Mouse (Mus musculus) T-helper 17 cell (primary cell): Measurements from ENCODE around the gene Asdurf.
"Not testable (repeated sequence)": the region's sequence is repeated elsewhere in the genome, so short reads cannot be mapped to it uniquely, and the experiment has no call there.

Experiments used
- in situ Hi-C, 2 experiments: fragments of 300-600 bp; cut with MboI, MseI; formaldehyde crosslinking; loops; 1 replicate in 1 of 2; 2 replicates in 1 of 2; pipeline ENCODE4 v1.15.1; 2025; ENCODE audit warnings: high pct_unique_total_duplicates in 2 of 2

Gene Asdurf

GRCm38 (mm10) chr1:53352327-53353261 is at the start of gene Asdurf, which contains the start of the genes Gm28551 and Asnsd1:
Gene Asdurf (minus strand): TSS chr1:53352619.
Gene Gm28551 (minus strand): TSS chr1:53352667.
Gene Asnsd1 (minus strand): TSS chr1:53352752.
- in situ Hi-C loops: loop anchor here in 1 of 2 experiments (5.0 kb wide), 1 partner anchor 60 kb away; no protein-coding TSS in a partner anchor

DNA sequence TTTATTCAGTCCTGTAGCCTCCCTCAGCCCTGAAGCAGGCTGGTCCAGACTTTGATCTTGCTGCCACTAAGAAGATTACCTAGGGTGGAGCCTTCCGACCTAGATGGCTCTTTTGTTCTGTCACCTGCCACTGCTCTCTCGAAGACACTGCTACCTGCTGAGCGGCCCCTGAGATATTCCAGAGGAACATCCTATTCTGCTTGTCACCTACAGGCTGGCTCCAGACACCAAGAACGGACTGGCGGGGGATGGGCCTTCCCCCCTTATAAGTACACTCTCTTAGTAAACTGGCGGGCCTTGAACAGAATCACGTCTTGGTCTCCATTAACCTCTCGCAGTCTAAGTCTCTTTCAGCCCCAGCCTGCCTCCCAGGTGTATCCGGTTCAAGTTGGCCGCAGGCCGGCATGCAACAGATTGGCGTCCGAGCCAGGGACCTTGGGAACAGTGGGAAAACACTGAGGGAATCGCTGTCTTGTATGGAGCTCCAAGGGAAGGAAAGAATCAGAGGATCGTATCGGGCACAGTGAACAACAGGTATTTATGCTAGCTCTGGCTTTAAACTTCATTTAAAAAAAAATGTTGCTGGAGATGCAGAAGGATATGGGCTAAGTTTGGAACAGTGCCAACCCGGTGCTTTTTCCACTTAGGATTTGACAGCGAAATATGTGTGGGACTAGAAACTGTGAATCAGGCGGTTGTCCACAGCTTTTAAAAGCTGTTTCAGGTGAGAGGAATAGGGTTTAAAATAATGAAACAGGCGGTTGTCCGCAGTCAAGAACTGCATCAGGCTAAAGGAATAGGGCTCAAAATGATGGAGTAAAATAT is 41.7 kb upstream of the Asdurf start:
- in situ Hi-C loops: not testable (repeated sequence)

DNA sequence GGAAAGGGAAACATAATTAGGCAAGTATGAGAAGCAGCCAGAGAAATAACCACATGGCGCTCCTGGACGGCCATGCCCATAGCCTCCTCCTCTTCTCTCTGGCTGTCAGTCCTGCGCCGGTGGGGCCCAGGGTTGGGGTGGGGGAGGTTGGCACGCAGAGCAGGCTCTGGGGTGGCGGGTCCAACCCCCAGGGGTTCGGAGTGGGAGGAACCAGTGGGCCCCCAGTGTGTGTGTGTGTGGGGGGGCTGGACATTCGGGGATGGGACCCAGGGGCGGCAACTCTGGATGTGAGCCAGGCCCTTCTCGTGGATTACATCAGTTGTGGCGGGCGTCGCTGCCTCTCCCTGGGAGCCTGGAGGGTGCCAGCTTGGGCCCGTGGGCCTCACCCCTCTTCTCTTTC is 36.3 kb upstream of the Asdurf start:
- in situ Hi-C loops: no loop called here

- in situ Hi-C loops: no loop called here
Measured at GRCm38 (mm10) chr1:53384085-53384688, 31.8 kb upstream of the Asdurf start.

DNA sequence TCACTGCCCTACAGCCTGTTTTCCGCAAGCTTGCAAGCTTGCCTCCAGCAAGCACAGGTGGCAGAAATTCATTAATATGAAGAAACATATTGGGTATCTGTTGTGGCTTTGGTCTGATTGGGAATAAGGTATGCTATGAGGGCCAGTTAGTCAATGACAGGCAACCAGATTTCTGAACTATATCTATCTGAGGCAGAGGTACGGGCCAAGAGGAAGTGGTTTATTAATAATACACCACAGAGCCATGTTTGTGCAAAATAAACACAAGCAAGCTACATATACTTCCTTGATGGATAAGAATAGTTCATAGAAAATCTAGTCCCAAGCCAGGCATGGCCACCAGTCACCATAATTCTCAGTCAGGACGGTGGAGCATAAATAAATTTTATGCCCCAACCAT is 25.3 kb upstream of the Asdurf start:
- in situ Hi-C loops: no loop called here

DNA sequence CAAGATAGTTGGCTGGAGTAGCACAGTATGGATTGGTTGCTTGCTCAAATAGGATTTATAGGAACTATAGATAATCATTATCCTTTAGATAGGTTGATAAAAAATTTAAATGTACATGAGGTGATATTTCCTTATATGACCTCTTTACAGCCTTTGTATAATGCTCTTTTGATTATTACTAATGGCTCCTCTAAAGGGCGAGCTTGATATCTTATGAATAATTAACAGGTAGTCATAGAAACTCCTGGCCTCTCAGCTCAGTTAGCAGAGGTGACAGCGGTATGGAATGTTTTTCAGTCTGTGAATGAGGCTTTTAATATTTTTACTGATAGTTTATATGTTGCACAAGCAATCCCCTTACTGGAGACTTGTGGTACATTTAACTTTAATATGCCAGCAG is 23.5 kb upstream of the Asdurf start:
- in situ Hi-C loops: not testable (repeated sequence)

GRCm38 (mm10) chr1:53358988-53359387 is 6.6 kb upstream of the Asdurf start:
- in situ Hi-C loops: loop anchor here in 1 of 2 experiments (5.0 kb wide), 1 partner anchor 302 kb away; no protein-coding TSS in a partner anchor

GRCm38 (mm10) chr1:53341071-53341470 is 11.3 kb downstream of the Asdurf start:
- in situ Hi-C loops: loop anchor here in 1 of 2 experiments (10.0 kb wide), 1 partner anchor 1716 kb away; no protein-coding TSS in a partner anchor

- in situ Hi-C loops: not testable (repeated sequence)
Measured at GRCm38 (mm10) chr1:53337403-53337802, 15.0 kb downstream of the Asdurf start.

DNA sequence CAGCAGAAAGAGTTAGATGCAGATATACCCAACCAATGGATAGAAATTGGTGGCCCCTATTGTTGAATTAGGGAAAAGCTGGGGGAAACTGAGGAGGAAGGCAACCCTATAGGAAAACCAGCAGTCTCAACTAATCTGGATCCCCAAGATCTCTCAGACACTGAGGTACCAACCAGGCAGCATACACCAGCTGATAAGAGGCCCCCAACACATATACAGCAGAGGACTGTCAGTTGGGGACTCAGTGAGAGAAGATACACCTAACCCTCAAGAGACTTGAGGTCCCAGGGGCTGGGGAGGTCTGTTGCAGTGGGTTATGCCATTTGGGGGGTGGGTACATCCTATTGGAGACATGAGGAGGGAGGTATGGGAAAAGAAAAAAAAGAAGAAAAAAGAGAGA is 17.0 kb downstream of the Asdurf start:
- in situ Hi-C loops: no loop called here

DNA sequence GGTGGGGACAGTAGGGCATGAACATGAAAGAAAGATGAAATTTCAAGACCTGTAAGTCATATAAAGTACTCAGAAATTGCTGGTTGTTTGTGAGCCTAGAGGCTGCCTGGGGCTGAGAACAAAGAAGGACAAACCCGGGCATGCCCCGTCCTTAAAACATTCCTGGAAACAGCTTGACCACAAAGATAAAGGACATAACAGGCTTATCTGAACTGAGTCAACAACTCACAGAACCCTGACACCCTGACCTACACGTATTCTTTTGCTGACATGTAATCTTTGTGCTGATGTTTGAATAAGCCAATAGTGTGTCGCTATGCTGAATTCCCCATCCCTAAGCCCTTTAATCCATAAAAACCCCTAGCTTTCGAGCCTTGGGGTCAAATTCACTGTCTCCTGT is 18.9 kb downstream of the Asdurf start:
- in situ Hi-C loops: not testable (repeated sequence)

GRCm38 (mm10) chr1:53324827-53325494 is 27.5 kb downstream of the Asdurf start:
- in situ Hi-C loops: no loop called here

DNA sequence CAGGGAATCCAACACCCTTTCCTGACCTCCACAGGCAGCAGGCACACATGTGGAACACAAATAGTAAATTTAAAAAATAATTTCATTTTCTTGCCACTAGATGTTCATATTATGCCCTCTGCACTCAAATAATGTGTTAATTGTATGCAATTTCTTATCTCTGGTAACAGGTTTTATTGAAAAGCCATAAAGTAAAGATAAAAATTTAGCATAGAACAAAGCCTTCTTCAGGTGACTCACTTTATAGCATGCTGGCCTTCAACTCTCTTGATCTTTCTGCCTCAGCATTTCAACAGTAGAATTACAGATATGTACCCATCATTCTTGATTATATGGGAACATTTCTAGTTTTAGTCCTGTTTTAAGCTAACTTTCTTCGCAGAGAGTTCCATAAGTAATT is 28.1 kb downstream of the Asdurf start:
- in situ Hi-C loops: no loop called here

DNA sequence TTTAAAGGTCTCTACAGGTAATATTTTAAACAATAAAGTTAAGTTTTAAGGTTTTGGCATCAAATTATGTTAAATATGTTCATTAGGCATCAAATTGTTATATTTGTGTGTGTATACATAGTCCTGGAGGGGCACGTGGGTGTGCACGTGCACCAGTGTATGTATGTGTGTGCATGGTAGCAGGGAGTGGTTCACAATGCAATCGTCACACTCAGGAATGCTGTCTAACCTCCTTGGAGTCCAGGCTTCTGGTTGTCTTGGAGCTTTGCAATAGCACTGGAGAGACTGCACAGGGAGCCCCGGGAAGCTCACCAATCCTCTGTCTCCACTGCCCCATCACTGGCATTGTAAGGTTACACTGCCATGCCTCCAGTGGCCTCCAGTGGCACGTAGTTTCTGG is 29.2 kb downstream of the Asdurf start:
- in situ Hi-C loops: no loop called here

DNA sequence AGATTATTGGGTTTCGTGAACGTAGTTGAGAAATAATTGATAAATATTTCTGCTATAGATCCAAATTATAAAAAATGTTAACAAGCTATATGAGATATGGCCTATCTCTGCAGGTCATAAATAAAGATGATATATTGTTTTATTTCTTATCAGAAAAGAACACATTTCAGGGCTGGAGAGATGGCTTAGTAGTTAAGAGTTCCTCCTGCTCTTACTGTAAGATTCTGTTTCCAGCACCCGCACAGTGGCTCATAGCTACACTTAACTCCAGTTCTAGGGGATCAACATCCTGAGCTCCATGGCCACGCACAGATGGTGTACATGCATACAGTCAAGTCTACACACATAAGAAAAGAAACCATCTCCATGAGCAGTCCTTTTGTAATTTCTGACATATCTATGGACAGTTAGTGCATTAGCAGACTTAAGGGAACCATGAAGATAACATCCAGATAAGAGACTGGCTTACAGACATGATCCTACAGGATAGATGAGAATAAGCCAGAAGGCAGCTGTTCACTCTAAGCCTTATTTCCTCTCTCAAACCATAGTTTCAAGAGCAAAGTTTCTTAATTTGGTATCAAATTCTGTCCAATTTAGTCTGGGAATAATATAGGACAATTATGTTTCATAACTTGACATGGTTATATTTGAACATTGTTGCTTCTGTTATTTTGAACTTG is 30.6 kb downstream of the Asdurf start:
- in situ Hi-C loops: no loop called here

DNA sequence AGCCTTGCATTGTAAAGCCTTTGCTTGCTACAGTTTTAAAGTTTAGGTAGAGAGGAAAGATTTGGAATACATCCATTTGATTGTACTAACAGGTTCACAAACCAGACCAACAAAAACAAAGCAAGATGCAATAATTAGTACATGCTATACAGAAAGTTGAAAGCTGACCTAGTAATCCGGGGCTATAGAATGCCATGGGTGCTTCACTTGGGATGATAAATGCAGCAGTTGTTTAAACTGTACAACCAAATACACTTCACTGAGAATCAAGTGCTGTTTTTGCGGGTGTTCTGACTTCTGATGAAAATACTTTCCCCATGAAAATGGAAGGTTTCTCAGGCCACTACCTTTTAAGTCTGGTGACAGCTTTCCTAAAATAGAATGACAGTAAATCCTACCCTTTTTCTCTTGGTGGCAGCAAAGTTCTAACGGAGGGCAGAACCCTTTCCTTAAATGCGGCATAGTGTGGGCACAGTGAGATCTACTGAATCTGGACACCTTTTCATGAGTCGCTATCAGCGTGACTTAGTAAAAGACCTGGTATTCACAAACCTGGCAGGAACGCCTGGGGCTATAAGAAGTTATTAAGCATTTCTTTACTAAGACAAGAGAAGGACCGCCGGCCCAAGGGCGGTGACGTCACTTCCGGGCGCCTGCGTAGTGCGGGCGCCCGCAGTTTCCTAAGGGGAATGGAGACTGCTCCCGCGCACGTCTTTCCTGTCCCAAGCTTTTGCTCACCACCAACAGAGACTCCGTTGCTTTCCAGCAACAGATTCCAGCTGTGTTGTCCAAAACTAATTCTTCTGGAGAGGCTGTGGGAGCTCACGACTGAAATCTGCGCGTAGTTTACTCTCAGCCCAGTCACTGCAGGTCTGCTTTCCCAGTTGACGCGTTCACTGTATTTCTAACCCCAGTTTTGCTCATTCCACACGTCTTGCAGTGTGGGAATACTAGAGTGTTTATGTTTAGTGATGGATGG is 39.1 kb downstream of the Asdurf start, which contains the start of gene Osgepl1:
TSS of gene Osgepl1 (plus strand) at position 636 of the 979 bp plus-strand sequence.
- in situ Hi-C loops: no loop called here

DNA sequence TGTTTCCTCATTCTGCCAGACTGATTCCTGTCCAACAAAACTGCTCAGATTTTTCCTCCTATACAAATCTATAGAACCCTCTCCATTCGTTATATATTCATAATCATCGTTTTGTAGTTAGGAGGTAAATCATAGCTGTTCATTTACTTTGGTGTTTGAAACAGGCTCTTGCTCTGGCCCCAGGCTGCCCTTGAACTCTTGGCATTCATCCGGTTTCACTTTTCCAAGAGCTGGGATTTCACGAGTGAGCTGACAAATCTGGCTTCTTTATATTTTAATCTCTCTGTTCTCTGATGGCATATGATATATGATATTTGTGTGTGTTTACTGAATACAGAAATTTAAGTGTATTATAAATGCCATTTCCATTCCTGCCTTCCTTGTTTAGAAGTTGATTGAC is 51.9 kb downstream of the Asdurf start:
- in situ Hi-C loops: loop anchor here in 1 of 2 experiments (10.0 kb wide), 1 partner anchor 1924 kb away; the partner anchor contains the start of gene Rftn2
